Mouse (Mus musculus): ENCODE measurements around the gene Kcne1. TPM values are rescaled to one million over a fixed set of nuclear protein-coding genes. Genes with fewer than 3 reads are reported as not detected.
A peak's percentile ranks its signal among the peaks of the same experiment; 100 is the strongest.

Kcne1 gene
- polyA plus RNA-seq, 1 experiment = not detected

DNA sequence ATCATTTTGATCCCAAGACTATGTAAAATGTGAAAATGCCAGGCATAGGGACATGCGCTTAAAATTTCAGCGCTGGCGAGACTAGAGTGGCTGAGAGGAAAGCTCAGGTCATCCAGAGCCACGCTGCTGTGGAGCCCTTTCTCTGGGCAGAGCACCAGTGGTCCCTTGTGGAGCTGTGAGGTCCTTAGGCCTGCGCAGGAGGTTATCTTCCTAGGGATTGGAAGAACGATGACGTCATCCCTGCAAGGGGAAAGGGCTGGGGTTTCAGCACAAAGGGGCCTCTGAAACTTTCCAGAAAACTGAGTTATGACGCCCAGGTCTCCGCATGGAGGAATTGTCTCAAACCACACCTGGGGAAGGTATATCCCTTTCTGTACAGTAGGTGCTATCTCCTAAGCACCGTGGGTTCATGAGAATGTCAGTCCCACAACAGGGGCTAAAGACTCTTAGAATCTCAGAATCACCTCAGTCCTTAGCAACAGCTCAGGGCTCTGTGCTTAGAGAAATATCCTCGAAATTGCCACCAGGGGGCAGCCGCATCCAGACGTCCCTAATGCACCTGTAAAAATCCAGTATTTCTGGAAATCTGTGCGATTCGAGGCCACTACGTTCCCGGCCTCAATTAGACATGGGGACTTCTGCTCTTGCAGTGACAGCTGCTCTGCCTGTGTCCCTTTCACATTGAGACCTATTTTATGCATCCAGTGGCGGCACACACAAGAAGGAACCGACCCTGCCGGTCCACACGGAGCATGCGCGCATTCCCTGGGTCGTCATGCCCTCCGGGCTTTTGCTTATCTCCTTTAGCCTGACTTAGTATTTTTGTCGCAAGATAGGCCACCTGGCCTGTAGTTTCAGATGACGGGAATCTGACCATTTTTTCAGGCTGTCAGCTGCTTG lies 18.4 kb downstream of the Kcne1 start:
- Histone ChIP-seq H3K27ac (ENCODE audit: insufficient read depth, low read depth, low read length) (no peak overlapping the region), H3K4me1 (ENCODE audit: control insufficient read depth, insufficient read depth, low read length) (no peaks in the 10 kb centered on the region), H3K4me3 (ENCODE audit: insufficient read depth, low read length) (peak overlapping the region; percentile 40)
- peak; percentile 93 for TF ChIP-seq CTCF (IDR thresholded peaks at IDR 0.05; ENCODE audit: low read depth, low read length)
- TF ChIP-seq POLR2A (IDR thresholded peaks at IDR 0.05; ENCODE audit: borderline replicate concordance, low read depth, low read length) = no peak

DNA sequence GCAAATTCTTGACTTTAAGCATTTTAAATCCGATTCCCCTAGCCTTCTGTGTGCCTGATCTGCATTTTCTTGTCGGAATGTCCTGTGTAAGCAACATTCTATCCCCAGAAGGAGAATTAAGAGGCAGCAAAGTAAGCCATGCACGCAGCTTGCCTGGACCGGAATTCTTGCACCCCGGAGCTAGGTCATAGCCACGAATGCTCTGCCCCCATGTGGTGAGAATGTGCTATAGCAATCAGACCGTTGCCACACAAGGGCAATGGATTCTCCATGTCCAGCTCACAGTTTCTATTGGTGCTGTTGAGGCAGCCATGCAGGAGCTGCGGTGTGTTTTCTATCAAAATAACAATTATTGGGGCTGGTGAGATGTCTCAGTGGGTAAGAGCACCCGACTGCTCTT lies 23.0 kb downstream of the Kcne1 start:
- H3K4me1 ChIP-seq (ENCODE audit: control insufficient read depth, insufficient read depth, low read length) = no peaks in the 10 kb centered on the region
- no peak overlapping the region for H3K4me3 ChIP-seq (ENCODE audit: insufficient read depth, low read length)

DNA sequence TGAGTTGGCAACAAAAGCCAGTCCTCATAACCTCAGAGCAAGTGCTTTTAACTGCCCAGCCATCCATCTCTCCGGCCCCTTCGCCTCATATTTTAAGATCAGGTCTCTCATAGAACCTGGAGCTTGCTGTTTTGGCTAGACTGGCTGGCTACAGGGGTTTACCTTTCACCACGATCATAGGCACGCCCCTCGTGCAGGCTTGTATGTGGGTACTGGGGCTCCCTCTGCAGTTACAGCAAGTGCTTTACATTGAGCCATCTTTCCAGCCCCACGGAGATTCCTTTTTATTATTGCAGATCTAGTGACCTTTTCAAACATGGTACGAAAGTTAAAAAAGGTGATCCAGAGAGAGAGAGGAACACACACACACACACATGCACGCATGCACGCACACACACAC lies 24.7 kb downstream of the Kcne1 start:
- Histone ChIP-seq H3K4me1 (ENCODE audit: control insufficient read depth, insufficient read depth, low read length) (no peaks in the 10 kb centered on the region), H3K4me3 (ENCODE audit: insufficient read depth, low read length) (no peak overlapping the region), H3K27ac (ENCODE audit: insufficient read depth, low read depth, low read length) (no peak overlapping the region)
- TF ChIP-seq POLR2A (IDR thresholded peaks at IDR 0.05; ENCODE audit: borderline replicate concordance, low read depth, low read length) (no peak), CTCF (IDR thresholded peaks at IDR 0.05; ENCODE audit: low read depth, low read length) (no peak)

More for the DNA sequence above, 23.0 kb downstream of the Kcne1 start:
- no peak overlapping the region for H3K27ac ChIP-seq (ENCODE audit: insufficient read depth, low read depth, low read length)
- TF ChIP-seq CTCF (IDR thresholded peaks at IDR 0.05; ENCODE audit: low read depth, low read length) (peak; percentile 67), POLR2A (IDR thresholded peaks at IDR 0.05; ENCODE audit: borderline replicate concordance, low read depth, low read length) (no peak)

DNA sequence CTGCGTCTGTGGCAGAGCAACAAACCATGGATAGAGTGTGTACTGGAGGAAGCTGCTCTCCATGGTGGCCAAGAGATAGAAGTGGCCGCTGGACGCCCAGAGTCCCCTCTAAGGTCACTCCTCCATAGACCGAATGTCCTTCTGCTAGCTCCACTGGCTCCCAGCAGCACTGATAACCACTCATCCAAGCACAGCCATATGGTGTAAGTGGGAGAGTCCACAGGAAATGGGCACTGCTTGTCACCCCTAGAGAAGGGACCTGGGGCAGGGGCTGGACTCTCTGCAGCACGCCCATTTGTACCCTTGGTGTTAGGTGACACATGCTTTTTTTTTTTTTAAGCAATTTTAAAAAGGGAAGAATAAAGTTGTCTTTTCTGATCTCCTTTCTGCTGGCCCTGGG lies 28.3 kb downstream of the Kcne1 start:
- no peaks in the 10 kb centered on the region for H3K4me1 ChIP-seq (ENCODE audit: control insufficient read depth, insufficient read depth, low read length)
- H3K27ac ChIP-seq (ENCODE audit: insufficient read depth, low read depth, low read length) = no peak overlapping the region
- no peak overlapping the region for H3K4me3 ChIP-seq (ENCODE audit: insufficient read depth, low read length)
- TF ChIP-seq CTCF (IDR thresholded peaks at IDR 0.05; ENCODE audit: low read depth, low read length) = no peak
- no peak for TF ChIP-seq POLR2A (IDR thresholded peaks at IDR 0.05; ENCODE audit: borderline replicate concordance, low read depth, low read length)

DNA sequence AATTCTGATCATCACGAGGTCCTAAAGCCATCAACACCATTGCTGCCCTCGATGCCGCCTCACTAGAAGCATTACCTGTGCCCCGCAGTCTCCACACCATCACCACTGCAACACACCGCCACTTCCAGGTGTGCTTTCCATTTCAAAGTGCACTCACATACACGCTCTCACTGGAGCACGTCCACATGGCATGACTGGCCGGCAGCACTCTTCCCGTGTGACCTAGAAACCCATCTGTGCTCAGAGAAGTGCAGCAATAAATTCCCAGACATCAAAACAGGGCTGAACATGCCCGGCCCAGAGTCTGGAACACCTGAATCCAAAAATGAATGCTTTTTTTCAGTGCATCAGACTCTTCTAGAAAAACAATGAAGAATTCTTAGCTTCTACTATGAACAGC lies 31.4 kb downstream of the Kcne1 start:
- TF ChIP-seq CTCF (IDR thresholded peaks at IDR 0.05; ENCODE audit: low read depth, low read length) (no peak), POLR2A (IDR thresholded peaks at IDR 0.05; ENCODE audit: borderline replicate concordance, low read depth, low read length) (no peak)
- Histone ChIP-seq H3K4me3 (ENCODE audit: insufficient read depth, low read length) (no peak overlapping the region), H3K4me1 (ENCODE audit: control insufficient read depth, insufficient read depth, low read length) (no peaks in the 10 kb centered on the region), H3K27ac (ENCODE audit: insufficient read depth, low read depth, low read length) (no peak overlapping the region)

DNA sequence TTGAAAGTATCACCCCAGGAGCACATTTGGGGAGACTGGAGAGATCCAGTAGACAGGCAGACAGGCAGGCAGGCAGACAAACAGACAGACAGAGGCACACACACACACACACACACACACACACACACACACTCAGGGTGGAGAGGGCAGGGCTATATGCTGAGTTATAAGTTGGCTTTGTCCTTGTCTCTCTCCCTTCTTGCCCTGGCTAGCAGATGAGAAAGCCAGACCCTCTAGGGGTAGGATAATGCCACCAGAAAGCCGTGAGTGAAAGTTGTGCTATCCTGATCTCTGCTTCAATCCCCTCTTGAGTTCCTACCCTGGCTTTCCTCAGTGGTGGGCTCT lies 34.2 kb downstream of the Kcne1 start:
- Histone ChIP-seq H3K4me3 (ENCODE audit: insufficient read depth, low read length) (no peak overlapping the region), H3K4me1 (ENCODE audit: control insufficient read depth, insufficient read depth, low read length) (no peaks in the 10 kb centered on the region), H3K27ac (ENCODE audit: insufficient read depth, low read depth, low read length) (no peak overlapping the region)
- no peak for TF ChIP-seq CTCF (IDR thresholded peaks at IDR 0.05; ENCODE audit: low read depth, low read length)

DNA sequence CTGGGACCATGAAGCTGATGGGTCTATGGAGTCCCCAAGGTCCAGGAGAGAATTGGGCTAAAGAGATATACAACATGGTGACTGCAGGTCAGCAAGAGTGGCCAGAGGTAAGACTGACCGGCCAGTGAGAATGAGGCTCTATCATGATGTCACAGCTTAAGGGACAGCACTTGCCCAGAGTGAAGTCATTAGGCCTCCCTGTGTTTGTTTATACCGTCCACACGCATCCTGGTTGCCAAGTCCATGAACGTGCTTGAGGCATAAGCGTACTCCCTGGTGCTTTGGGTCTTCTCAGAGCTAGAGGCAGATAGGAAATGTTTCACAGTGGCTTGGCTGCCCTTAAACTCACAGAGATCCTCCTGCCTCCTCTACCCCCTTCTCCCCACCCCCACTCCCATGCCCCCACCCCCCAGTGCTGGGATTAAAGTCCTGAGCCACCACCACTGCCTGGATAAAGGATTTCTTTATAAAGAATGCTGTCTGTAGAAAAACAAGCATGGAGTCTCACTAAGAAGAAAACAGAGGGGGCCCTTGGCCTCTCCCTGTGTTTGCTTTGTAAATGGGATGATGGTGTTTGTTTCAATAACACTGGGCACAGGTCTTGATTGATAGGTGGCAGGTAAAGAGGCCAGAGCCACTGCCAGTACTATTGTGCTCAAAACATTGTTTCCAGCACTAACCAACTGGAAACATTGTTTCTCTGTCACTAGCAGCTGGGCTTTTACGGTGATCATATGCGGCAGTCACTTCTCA lies 34.8 kb downstream of the Kcne1 start:
- H3K4me3 ChIP-seq (ENCODE audit: insufficient read depth, low read length) = no peak overlapping the region
- TF ChIP-seq CTCF (IDR thresholded peaks at IDR 0.05; ENCODE audit: low read depth, low read length) (no peak), POLR2A (IDR thresholded peaks at IDR 0.05; ENCODE audit: borderline replicate concordance, low read depth, low read length) (no peak)
- no peaks in the 10 kb centered on the region for H3K4me1 ChIP-seq (ENCODE audit: control insufficient read depth, insufficient read depth, low read length)
- no peak overlapping the region for H3K27ac ChIP-seq (ENCODE audit: insufficient read depth, low read depth, low read length)

DNA sequence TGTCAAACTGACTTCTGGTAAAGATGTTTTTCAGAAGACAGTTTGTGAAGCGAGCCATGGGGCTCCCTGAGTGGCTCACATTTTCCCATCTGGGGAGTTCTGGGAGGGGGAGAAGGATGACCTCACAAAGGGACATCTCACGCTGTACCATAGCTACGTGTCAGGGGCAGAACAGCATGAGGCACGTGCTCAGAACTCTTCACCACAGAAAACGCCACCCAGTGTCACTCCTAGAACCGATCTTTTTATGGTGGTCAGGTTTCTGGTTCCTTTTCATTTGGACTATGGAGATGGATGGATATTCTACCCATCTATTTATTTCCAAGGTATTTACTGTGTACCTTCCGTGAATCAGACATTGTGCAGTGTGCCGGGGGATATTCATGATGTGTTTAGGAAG lies 37.9 kb downstream of the Kcne1 start, which contains the start of gene Fam243:
TSS of gene Fam243 (minus strand) at position 101 of the 400 bp plus-strand sequence.
- Histone ChIP-seq H3K4me1 (ENCODE audit: control insufficient read depth, insufficient read depth, low read length) (no peaks in the 10 kb centered on the region), H3K4me3 (ENCODE audit: insufficient read depth, low read length) (no peak within 1 kb of the TSS), H3K27ac (ENCODE audit: insufficient read depth, low read depth, low read length) (no peak within 1 kb of the TSS)
- TF ChIP-seq POLR2A (IDR thresholded peaks at IDR 0.05; ENCODE audit: borderline replicate concordance, low read depth, low read length) = no peak
- no peak for TF ChIP-seq CTCF (IDR thresholded peaks at IDR 0.05; ENCODE audit: low read depth, low read length)

DNA sequence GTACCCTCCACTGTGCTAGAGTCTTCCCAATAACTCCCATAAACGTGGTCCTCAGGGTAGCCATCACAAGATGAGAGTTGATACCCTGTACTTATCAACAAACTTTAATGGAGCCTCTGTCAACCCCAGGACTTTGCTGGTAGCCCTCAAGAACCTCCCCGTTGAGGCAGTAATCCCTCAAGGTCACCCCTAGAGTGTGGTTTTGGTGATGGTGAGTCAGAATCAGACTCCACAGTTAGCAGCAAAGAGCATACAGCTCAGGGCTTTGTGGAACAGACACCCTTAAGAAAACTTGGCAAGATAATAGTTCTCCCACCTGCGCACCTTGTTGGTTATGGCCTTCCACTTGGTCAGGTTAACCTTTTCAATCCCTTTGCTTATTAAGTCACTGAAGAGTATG lies 38.9 kb downstream of the Kcne1 start:
- no peak overlapping the region for H3K4me3 ChIP-seq (ENCODE audit: insufficient read depth, low read length)
- H3K27ac ChIP-seq (ENCODE audit: insufficient read depth, low read depth, low read length) = no peak overlapping the region
- TF ChIP-seq CTCF (IDR thresholded peaks at IDR 0.05; ENCODE audit: low read depth, low read length) (no peak), POLR2A (IDR thresholded peaks at IDR 0.05; ENCODE audit: borderline replicate concordance, low read depth, low read length) (no peak)
- no peaks in the 10 kb centered on the region for H3K4me1 ChIP-seq (ENCODE audit: control insufficient read depth, insufficient read depth, low read length)
